Mouse (Mus musculus) lung, postnatal 0 days (tissue): ENCODE data around the gene Taf9b. TPM values are rescaled to one million over a fixed set of nuclear protein-coding genes. Genes with fewer than 3 reads are reported as not detected.
"Not testable (repeated sequence)": the region's sequence is repeated elsewhere in the genome, so short reads cannot be mapped to it uniquely, and the experiment has no call there.

Experiments
- ATAC-seq: fragments of 200-750 bp; cut with Nextera tagmentation; 2 replicates; pipeline ENCODE4 v1.8.0; 2017; ENCODE audit warnings: moderate library complexity
- DNase-seq: peaks from one replicate; pipeline ENCODE4 v3.0.0-alpha.2; 2016; ENCODE audit warnings: low spot score
- H3K27ac ChIP-seq: fragments of 300-500 bp; sonication (generic); 2 replicates; pipeline ENCODE4 v1.5.1; 2014; ENCODE audit warnings: antibody characterized with exemption, mild to moderate bottlenecking, low read length, mixed read lengths
- H3K27me3 ChIP-seq: fragments of 300-500 bp; sonication (generic); replicated peaks from 2 replicates; pipeline ENCODE4 v1.6.1; 2014; ENCODE audit warnings: low read length, mixed read lengths; ENCODE audit not compliant: insufficient read depth
- H3K36me3 ChIP-seq: fragments of 300-500 bp; sonication (generic); 2 replicates; pipeline ENCODE4 v1.6.1; 2014; ENCODE audit warnings: low read length, mixed read lengths; ENCODE audit not compliant: insufficient read depth
- H3K4me1 ChIP-seq: fragments of 300-500 bp; sonication (generic); 2 replicates; pipeline ENCODE4 v1.6.1; 2014; ENCODE audit warnings: antibody characterized with exemption, low read depth, low read length, mixed read lengths; ENCODE audit not compliant: insufficient read depth
- H3K4me2 ChIP-seq: fragments of 300-500 bp; sonication (generic); replicated peaks from 2 replicates; pipeline ENCODE4 v1.6.1; 2014; ENCODE audit warnings: low read depth, mild to moderate bottlenecking, low read length, moderate library complexity, mixed read lengths
- H3K4me3 ChIP-seq: fragments of 300-500 bp; sonication (generic); 2 replicates; pipeline ENCODE4 v1.5.1; 2014; ENCODE audit warnings: low read depth, low read length
- H3K9ac ChIP-seq: fragments of 300-500 bp; sonication (generic); replicated peaks from 2 replicates; pipeline ENCODE4 v1.6.1; 2014; ENCODE audit warnings: low read depth, mild to moderate bottlenecking
- H3K9me3 ChIP-seq: fragments of 300-500 bp; sonication (generic); 2 replicates; pipeline ENCODE4 v1.6.1; 2016; ENCODE audit warnings: low read length, mixed read lengths
- CTCF ChIP-seq: IDR thresholded peaks from 2 replicates; pipeline ENCODE4 v1.5.1; 2016; ENCODE audit warnings: antibody characterized with exemption, mild to moderate bottlenecking
- EP300 ChIP-seq: IDR thresholded peaks from 2 replicates; pipeline ENCODE4 v1.6.1; 2016; ENCODE audit warnings: antibody characterized with exemption, mild to moderate bottlenecking, control low read depth
- WGBS: fragments of 180-500 bp; shearing (Covaris S2); extraction: QIAGEN DNeasy Blood & Tissue Kit; methylation state at CpG from one replicate; pipeline ENCODE4 v1.1.7; 2014; 5-methylcytosine and 5-hydroxymethylcytosine counted together
- polyA plus RNA-seq: library from polyadenylated mRNA; unstranded; fragments of >200 nt; fragmentation: Nextera tagmentation; extraction: Ambion mirVana; gene quantifications from 2 replicates; pipeline ENCODE4 v1.2.1, GENCODE M21; 2015

Gene Taf9b
- 14.1 and 16.0 TPM in 2 replicates for polyA plus RNA-seq

DNA sequence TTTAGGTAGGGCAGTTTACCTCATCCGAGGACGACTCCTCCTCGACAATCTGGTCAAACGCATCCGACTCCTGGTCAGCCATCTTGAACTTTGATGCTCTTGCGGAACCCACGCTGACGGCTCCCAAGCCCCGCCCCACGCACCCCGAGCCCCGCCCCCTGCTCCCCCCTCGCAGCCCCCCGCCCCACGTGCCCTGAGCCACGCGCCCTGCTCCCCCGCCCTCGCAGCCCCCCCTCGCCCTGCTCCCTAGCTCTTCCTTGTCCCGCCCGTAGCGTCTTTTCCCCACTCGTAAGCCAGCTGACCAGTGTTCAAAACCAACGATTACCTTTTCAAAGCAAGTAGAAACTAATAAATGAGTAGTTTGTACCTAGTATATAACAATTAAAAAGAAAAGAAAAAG, at the start of gene Taf9b:
Gene Taf9b, minus strand, starts transcription at position 101 of the 400 bp plus-strand sequence.
- Histone ChIP-seq H3K4me2 (peak within 1 kb of the TSS; percentile 61), H3K4me1 (no peaks in the 10 kb centered on the region), H3K36me3 (no peaks in the 10 kb centered on the region), H3K9ac (no peak within 1 kb of the TSS), H3K9me3 (no peaks in the 10 kb centered on the region), H3K27me3 (no peaks in the 10 kb centered on the region), H3K4me3 (peak within 1 kb of the TSS; percentile 55; the same call in 1 of the 2 replicates), H3K27ac (no peak within 1 kb of the TSS)
- no peak for ATAC-seq
- TF ChIP-seq EP300: no peak
- TF ChIP-seq CTCF: no peak
- DNase-seq: no peak
- 90% methylated on average over 24 of the region's 25 CpGs for WGBS

DNA sequence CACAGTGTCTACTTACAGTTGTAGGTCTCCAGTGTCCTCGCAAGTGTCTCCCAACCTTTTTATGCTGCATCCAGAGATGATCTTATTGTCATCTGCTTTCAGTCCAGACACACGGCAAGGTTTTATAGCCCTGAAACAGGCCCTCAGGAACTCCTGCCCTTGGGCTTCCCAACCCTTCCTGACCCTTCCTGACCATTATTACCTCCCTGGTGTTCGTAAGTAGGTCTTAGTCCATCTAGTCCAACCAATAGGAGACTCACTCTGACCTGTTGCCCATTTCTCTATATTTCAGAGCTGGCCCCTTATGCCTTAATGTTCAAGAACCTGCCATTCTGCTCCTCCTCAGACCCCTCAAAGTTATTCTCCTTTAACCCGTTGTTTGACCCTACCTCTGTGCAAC, 34.3 kb upstream of the Taf9b start, which contains the start of gene Fnd3c2:
Gene Fnd3c2, minus strand, starts transcription at position 101 of the 400 bp plus-strand sequence.
- no peaks in the 10 kb centered on the region for H3K9me3 ChIP-seq
- 87% methylated on average over 4 of the region's 4 CpGs for WGBS
- ATAC-seq: no peak
- no peak for TF ChIP-seq CTCF
- no peak for TF ChIP-seq EP300
- H3K4me1 ChIP-seq: no peaks in the 10 kb centered on the region
- no peaks in the 10 kb centered on the region for H3K27me3 ChIP-seq
- H3K36me3 ChIP-seq: no peaks in the 10 kb centered on the region
- no peak for DNase-seq
- no peak within 1 kb of the TSS for H3K27ac ChIP-seq
- H3K4me2 ChIP-seq: no peak within 1 kb of the TSS
- H3K4me3 ChIP-seq: no peak within 1 kb of the TSS
- H3K9ac ChIP-seq: no peak within 1 kb of the TSS

DNA sequence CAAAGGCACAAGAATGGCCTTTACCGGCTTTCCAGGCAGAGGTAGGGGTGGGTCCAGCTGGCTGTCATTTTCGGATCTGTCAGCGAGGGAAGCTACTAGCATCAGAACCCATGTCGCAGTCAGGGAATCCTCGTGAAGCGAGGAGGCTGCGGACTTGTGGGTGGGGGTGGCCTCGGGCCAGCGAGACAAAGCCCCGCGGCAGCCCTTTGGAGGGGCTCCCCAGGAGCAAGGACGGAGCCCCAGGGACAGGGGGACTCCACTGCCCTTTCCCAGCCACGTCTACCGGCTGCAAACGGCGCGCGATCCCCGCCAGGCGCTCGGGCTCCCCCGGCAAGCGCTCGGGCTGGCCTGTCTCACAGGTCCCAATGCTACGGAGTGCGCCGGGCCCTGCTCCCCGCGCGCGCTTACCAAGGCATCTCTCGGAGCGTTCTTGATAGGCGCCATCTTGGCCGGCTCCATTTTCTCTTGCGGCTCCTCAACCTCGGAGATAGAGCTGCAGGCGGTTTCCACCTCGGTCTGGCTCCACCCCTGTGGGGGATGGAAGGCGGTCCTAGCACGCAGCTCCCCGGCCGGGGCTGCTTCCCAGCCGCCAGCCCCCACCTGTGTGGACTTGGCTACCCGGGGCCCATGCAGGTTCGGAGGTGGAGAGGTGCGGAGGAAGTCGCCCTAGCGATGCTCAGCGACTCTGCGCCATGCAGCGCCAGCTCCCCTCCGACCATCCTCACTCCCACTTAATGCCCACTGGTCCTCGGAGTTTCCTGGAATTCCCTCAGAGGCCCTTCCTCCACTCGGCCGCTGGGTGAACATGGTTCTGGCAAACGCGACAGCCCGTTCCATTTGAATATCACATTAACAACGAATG, 1.6 kb downstream of the Taf9b start:
- Histone ChIP-seq H3K27me3 (no peaks in the 10 kb centered on the region), H3K36me3 (no peaks in the 10 kb centered on the region), H3K9me3 (no peaks in the 10 kb centered on the region), H3K4me3 (peak overlapping the region; percentile 55), H3K9ac (peak overlapping the region; percentile 58), H3K27ac (peak overlapping the region; percentile 60), H3K4me2 (peak overlapping the region; percentile 61), H3K4me1 (no peaks in the 10 kb centered on the region)
- TF ChIP-seq CTCF (peak; percentile 36), EP300 (no peak)
- 19% methylated on average over 46 of the region's 60 CpGs for WGBS
- ATAC-seq (peak; percentile 97), DNase-seq (peak; percentile 79)

DNA sequence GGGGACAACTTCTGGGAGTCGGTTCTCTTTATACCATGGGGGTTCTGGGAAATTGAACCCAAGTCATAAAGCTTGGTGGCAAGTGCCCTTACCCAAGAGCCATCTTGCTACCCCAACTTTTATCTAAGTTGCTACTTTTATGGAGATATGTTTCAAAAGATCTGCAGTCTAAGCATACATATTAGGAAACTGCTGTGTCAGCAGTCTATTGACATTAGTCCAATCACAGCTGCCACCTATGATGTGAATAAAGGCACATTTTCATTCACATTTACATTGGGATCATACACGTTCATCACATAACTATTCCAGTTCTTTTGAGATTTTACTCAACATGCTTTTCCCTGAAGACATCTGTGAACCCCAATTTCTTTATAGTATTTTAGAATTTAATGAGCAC, 11.9 kb downstream of the Taf9b start:
- no peak for TF ChIP-seq CTCF
- no peak for TF ChIP-seq EP300
- WGBS: 89% methylated on average over 2 of the region's 2 CpGs
- no peak overlapping the region for H3K4me3 ChIP-seq
- no peak for DNase-seq
- no peaks in the 10 kb centered on the region for H3K4me1 ChIP-seq
- H3K27me3 ChIP-seq: no peaks in the 10 kb centered on the region
- H3K36me3 ChIP-seq: no peaks in the 10 kb centered on the region
- ATAC-seq: no peak
- H3K27ac ChIP-seq: no peak overlapping the region
- no peaks in the 10 kb centered on the region for H3K9me3 ChIP-seq
- no peak overlapping the region for H3K9ac ChIP-seq
- H3K4me2 ChIP-seq: no peak overlapping the region

DNA sequence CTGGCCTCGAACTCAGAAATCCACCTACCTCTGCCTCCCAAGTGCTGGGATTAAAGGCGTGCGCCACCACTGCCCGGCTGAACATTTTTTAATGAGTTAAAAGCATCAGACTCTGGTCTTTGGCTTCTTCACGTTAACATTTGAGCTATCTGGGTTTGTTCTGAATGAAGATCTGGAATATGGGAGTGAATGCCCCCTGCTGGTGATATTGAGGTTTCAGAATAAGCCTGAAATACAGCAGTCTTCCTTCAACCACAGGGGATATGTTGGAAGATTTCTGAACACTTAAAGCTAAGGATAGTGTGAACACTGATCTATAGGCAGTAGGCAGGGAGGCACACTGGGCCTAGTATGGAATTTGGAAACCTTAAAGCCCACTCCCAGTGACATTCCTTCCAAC, 22.1 kb downstream of the Taf9b start:
- H3K4me2 ChIP-seq: no peak overlapping the region
- no peaks in the 10 kb centered on the region for H3K27me3 ChIP-seq
- no peaks in the 10 kb centered on the region for H3K4me1 ChIP-seq
- DNase-seq: no peak
- no peak overlapping the region for H3K27ac ChIP-seq
- ATAC-seq: no peak
- H3K9me3 ChIP-seq: no peaks in the 10 kb centered on the region
- H3K4me3 ChIP-seq: no peak overlapping the region
- TF ChIP-seq EP300 (no peak), CTCF (peak; percentile 45)
- WGBS: 86% methylated on average over 5 of the region's 5 CpGs
- no peak overlapping the region for H3K9ac ChIP-seq
- H3K36me3 ChIP-seq: peaks cover 5% of the 10 kb centered on the region; the same call in 1 of the 2 replicates

DNA sequence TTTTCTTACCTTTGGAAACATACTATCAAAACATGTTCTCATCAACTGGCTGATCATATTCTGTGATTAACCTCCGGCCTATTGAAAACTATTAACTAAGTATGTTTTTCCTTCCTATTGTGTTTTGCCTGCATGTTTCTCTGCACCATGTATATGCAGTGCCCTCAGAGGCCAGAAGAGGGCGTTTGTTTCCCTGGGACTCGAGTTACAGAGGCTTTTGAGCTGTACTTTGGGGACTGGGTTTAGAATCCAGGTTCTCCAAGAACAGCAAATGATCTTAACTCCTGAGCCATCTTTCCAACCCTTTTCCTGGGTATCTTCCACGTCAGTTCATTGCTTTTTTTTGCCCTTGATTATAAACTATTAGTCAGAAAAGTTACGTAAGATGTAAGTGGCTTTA, 23.6 kb downstream of the Taf9b start:
- Histone ChIP-seq H3K36me3 (peaks cover 8% of the 10 kb centered on the region; the same call in 1 of the 2 replicates), H3K9me3 (no peaks in the 10 kb centered on the region)
- TF ChIP-seq EP300 (no peak), CTCF (peak; percentile 47)

DNA sequence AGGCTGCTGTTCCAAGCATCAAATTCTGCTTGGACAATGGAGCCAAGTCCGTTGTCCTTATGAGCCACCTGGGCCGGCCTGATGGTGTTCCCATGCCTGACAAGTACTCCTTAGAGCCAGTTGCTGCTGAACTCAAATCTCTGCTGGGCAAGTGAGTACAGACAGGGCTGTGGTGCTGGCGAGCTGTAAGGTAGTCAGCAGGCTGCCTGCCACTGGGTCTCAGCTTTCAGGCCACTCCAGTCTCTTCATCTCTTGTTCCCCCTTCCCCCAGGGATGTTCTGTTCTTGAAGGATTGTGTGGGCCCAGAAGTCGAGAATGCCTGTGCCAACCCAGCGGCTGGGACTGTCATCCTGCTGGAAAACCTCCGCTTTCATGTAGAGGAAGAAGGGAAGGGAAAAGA, 26.6 kb downstream of the Taf9b start:
- not testable (repeated sequence) for H3K36me3 ChIP-seq, H3K4me1 ChIP-seq, ATAC-seq, DNase-seq, H3K27me3 ChIP-seq, H3K9ac ChIP-seq, H3K9me3 ChIP-seq, H3K4me2 ChIP-seq, H3K4me3 ChIP-seq, H3K27ac ChIP-seq
- WGBS: 85% methylated on average over 6 of the region's 6 CpGs

More for the DNA sequence above, 23.6 kb downstream of the Taf9b start:
- WGBS: 57% methylated on average over 5 of the region's 5 CpGs
- Histone ChIP-seq H3K4me3 (no peak overlapping the region), H3K27ac (no peak overlapping the region), H3K27me3 (no peaks in the 10 kb centered on the region), H3K4me2 (no peak overlapping the region), H3K4me1 (no peaks in the 10 kb centered on the region), H3K9ac (no peak overlapping the region)
- DNase-seq (no peak), ATAC-seq (no peak)
